Mouse (Mus musculus): ENCODE results near the gene Lrwd1.

DNA sequence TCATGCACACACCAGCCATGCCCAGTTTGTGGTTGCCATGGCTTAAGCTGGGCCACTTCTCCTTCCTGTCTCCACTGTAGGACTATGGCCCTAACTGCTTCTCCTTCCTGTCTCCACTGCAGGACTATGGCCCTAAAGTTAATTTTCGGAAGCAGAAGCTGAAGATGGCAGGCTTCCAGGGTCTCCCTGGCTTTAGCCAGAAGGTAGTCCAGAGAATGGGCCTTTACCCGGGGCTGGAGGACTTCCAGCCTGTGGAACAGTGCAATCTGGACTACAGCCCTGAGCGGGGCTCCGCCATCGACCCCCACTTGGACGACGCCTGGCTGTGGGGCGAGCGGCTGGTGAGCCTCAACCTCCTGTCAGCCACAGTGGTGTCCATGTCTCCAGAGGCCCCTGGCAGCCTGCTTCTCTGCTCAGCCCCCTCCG is 4.2 kb upstream of the Lrwd1 start:
- TF ChIP-seq MAFK (IDR thresholded peaks at IDR 0.05; ENCODE audit: insufficient read depth, low read depth, low read length), result no peak
- TF ChIP-seq HCFC1 (IDR thresholded peaks at IDR 0.05; ENCODE audit: borderline replicate concordance, insufficient read depth, low read length), result no peak
- TF ChIP-seq ZNF384 (IDR thresholded peaks at IDR 0.05; ENCODE audit: low read depth, low read length), result no peak
